Mouse (Mus musculus): Measurements from ENCODE around the gene Arglu1. TPM values are rescaled to one million over a fixed set of nuclear protein-coding genes. Genes with fewer than 3 reads are reported as not detected.
A peak's percentile ranks its signal among the peaks of the same experiment; 100 is the strongest.

The Arglu1 gene
- polyA plus RNA-seq, 1 experiment from 2014 or later, result 155 TPM

DNA sequence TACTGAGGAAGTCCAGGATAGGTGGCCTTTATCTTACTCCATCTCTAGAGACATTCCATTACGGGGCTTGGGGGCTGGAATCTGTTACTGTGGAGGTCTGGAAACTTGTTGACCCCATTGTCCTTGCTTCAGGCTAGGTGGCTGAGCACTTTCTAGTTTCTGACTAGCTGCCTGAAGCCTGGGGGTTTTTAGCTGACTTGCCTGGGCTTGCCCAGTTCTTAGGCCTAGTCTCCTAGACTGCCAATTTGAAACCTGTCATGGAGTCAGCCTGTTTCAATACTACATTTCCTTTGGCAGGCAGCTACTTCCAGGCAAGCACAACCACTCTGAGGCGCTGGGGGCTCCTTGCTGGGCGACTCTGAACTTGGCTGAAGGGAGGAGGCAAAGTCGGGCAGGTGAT lies 9.9 kb upstream of the Arglu1 start:
- H3K36me3 ChIP-seq (replicated peaks; ENCODE audit: control insufficient read depth, insufficient read depth), result no peaks in the 10 kb centered on the region
- WGBS, result 84% methylated on average over 4 of the region's 4 CpGs
- H3K27me3 ChIP-seq (ENCODE audit: control insufficient read depth, insufficient read depth, low read length), result no peaks in the 10 kb centered on the region
- DNase-seq (ENCODE audit: low spot score) (no peak), ATAC-seq (ENCODE audit: low FRiP score) (no peak)
- H3K9me3 ChIP-seq (ENCODE audit: control insufficient read depth, low read length), result no peaks in the 10 kb centered on the region
- H3K4me1 ChIP-seq (replicated peaks; ENCODE audit: control insufficient read depth, insufficient read depth, low read length), result no peaks in the 10 kb centered on the region
- no peak overlapping the region for H3K9ac ChIP-seq
- no peak overlapping the region for H3K4me2 ChIP-seq (replicated peaks)
- H3K27ac ChIP-seq, result no peak overlapping the region
- no peak overlapping the region for H3K4me3 ChIP-seq (replicated peaks; ENCODE audit: low read length)

- no peaks in the 10 kb centered on the region for H3K27me3 ChIP-seq (ENCODE audit: control insufficient read depth, insufficient read depth, low read length)
- H3K4me2 ChIP-seq (replicated peaks), result peak overlapping the region; percentile 90
- H3K36me3 ChIP-seq (replicated peaks; ENCODE audit: control insufficient read depth, insufficient read depth), result no peaks in the 10 kb centered on the region
- peak overlapping the region; percentile 96 for H3K27ac ChIP-seq
- no peaks in the 10 kb centered on the region for H3K9me3 ChIP-seq (ENCODE audit: control insufficient read depth, low read length)
- WGBS, result 2% methylated on average over 64 of the region's 68 CpGs
- H3K4me3 ChIP-seq (replicated peaks; ENCODE audit: low read length), result peak overlapping the region; percentile 66
- peaks cover 40% of the 10 kb centered on the region for H3K4me1 ChIP-seq (replicated peaks; ENCODE audit: control insufficient read depth, insufficient read depth, low read length)
- DNase-seq (ENCODE audit: low spot score), result peak; percentile 67
- ATAC-seq (ENCODE audit: low FRiP score), result peak; percentile 75
- peak overlapping the region; percentile 93 for H3K9ac ChIP-seq
Measured at GRCm38 (mm10) chr8:8689454-8690145, 721 bp downstream of the Arglu1 start.

DNA sequence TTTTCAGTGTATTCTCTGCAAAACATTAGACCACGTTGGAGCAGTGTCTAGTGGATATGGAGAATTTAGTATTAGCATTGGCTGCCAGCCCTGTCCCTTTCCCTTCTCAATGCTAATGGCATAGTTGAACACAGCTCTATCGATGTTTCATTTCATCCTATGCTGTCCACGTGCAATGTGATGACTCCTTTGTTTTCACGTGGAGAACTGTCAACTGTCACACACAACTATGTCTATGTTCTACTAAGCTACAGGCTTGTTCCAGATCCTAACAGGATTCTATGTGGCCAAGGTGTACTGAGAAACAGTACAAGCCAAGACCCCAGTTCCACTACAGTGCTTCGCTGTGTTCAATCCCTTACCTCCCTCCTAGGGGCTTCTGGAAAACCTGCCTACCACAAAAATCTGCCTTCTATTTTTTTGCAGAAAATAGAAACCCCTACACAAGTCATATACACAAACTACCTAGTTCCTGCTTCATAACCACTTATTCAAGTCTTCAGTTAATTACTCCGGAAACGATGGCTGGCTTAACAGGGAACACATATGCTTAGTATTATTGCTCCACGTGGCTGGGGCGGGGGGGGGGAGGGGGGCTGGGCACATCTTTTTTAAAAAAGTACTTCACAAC lies 1.4 kb downstream of the Arglu1 start:
- H3K4me2 ChIP-seq (replicated peaks), result peak overlapping the region; percentile 90
- H3K27ac ChIP-seq, result no peak overlapping the region
- peaks cover 40% of the 10 kb centered on the region for H3K4me1 ChIP-seq (replicated peaks; ENCODE audit: control insufficient read depth, insufficient read depth, low read length)
- peak overlapping the region; percentile 66 for H3K4me3 ChIP-seq (replicated peaks; ENCODE audit: low read length)
- WGBS, result 7% methylated on average over 9 of the region's 9 CpGs
- no peaks in the 10 kb centered on the region for H3K9me3 ChIP-seq (ENCODE audit: control insufficient read depth, low read length)
- H3K9ac ChIP-seq, result peak overlapping the region; percentile 93
- ATAC-seq (ENCODE audit: low FRiP score) (no peak), DNase-seq (ENCODE audit: low spot score) (no peak)
- H3K27me3 ChIP-seq (ENCODE audit: control insufficient read depth, insufficient read depth, low read length), result no peaks in the 10 kb centered on the region
- H3K36me3 ChIP-seq (replicated peaks; ENCODE audit: control insufficient read depth, insufficient read depth), result no peaks in the 10 kb centered on the region

GRCm38 (mm10) chr8:8685517-8685916 lies 4.8 kb downstream of the Arglu1 start:
- no peak for ATAC-seq (ENCODE audit: low FRiP score)
- Histone ChIP-seq H3K36me3 (replicated peaks; ENCODE audit: control insufficient read depth, insufficient read depth) (peaks cover 29% of the 10 kb centered on the region), H3K9ac (no peak overlapping the region), H3K4me2 (replicated peaks) (no peak overlapping the region), H3K4me1 (replicated peaks; ENCODE audit: control insufficient read depth, insufficient read depth, low read length) (peaks cover 40% of the 10 kb centered on the region), H3K9me3 (ENCODE audit: control insufficient read depth, low read length) (no peaks in the 10 kb centered on the region), H3K4me3 (replicated peaks; ENCODE audit: low read length) (no peak overlapping the region), H3K27me3 (ENCODE audit: control insufficient read depth, insufficient read depth, low read length) (no peaks in the 10 kb centered on the region), H3K27ac (no peak overlapping the region)
- no peak for DNase-seq (ENCODE audit: low spot score)
- WGBS, result 91% methylated on average over 2 of the region's 2 CpGs

DNA sequence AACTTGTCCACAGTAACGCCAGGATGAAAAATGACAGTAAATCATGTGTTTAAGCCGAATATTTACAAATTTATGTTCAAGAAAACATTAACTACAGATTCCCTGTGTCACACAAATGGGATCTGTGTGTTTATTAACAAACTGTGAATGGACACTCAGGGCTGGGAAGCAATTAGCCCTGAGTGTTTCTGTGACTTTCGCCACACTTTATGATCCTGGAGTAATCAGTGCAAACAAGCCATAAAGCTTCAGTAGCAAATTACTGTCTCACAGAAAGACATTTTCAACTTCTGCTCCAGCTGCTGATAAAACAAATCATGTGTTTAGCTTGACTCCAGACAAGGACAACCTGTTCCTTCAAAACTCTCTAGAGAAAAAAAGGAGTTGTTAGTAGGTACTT lies 7.6 kb downstream of the Arglu1 start:
- H3K27me3 ChIP-seq (ENCODE audit: control insufficient read depth, insufficient read depth, low read length), result no peaks in the 10 kb centered on the region
- peaks cover 24% of the 10 kb centered on the region for H3K4me1 ChIP-seq (replicated peaks; ENCODE audit: control insufficient read depth, insufficient read depth, low read length)
- H3K4me2 ChIP-seq (replicated peaks), result no peak overlapping the region
- H3K9me3 ChIP-seq (ENCODE audit: control insufficient read depth, low read length), result no peaks in the 10 kb centered on the region
- H3K27ac ChIP-seq, result no peak overlapping the region
- ATAC-seq (ENCODE audit: low FRiP score) (no peak), DNase-seq (ENCODE audit: low spot score) (no peak)
- peaks cover 56% of the 10 kb centered on the region for H3K36me3 ChIP-seq (replicated peaks; ENCODE audit: control insufficient read depth, insufficient read depth)
- H3K4me3 ChIP-seq (replicated peaks; ENCODE audit: low read length), result no peak overlapping the region
- WGBS, result 87% methylated on average over 3 of the region's 3 CpGs
- H3K9ac ChIP-seq, result no peak overlapping the region

GRCm38 (mm10) chr8:8678236-8678635 lies 12.1 kb downstream of the Arglu1 start:
- H3K27me3 ChIP-seq (ENCODE audit: control insufficient read depth, insufficient read depth, low read length), result no peaks in the 10 kb centered on the region
- no peak for DNase-seq (ENCODE audit: low spot score)
- no peak for ATAC-seq (ENCODE audit: low FRiP score)
- H3K4me1 ChIP-seq (replicated peaks; ENCODE audit: control insufficient read depth, insufficient read depth, low read length), result no peaks in the 10 kb centered on the region
- no peaks in the 10 kb centered on the region for H3K9me3 ChIP-seq (ENCODE audit: control insufficient read depth, low read length)
- H3K36me3 ChIP-seq (replicated peaks; ENCODE audit: control insufficient read depth, insufficient read depth), result peaks cover 66% of the 10 kb centered on the region
- H3K27ac ChIP-seq, result no peak overlapping the region
- H3K4me3 ChIP-seq (replicated peaks; ENCODE audit: low read length), result no peak overlapping the region
- H3K9ac ChIP-seq, result no peak overlapping the region
- H3K4me2 ChIP-seq (replicated peaks), result no peak overlapping the region
- WGBS, result 85% methylated on average over 3 of the region's 3 CpGs

DNA sequence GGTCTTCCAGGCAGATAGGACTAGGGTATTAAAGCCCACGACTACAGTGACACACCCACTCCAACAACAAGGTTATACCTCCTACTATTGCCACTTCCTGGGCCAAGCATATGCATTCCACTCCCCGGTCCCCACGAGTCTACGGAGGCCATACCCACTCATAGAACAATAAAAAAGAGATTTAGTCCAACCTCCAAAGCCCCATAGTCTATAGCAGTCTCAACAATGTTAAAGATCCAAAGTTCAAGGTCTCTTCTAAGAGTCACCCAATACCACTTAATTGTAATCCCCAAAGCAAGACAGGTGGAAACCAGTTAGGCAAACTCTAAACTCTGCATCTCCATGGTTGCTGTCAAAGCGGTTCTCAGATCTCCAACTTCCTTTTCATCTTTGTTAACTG lies 15.5 kb downstream of the Arglu1 start:
- no peak overlapping the region for H3K4me3 ChIP-seq (replicated peaks; ENCODE audit: low read length)
- H3K9ac ChIP-seq, result no peak overlapping the region
- peaks cover 49% of the 10 kb centered on the region for H3K36me3 ChIP-seq (replicated peaks; ENCODE audit: control insufficient read depth, insufficient read depth)
- no peaks in the 10 kb centered on the region for H3K9me3 ChIP-seq (ENCODE audit: control insufficient read depth, low read length)
- no peak for DNase-seq (ENCODE audit: low spot score)
- H3K4me1 ChIP-seq (replicated peaks; ENCODE audit: control insufficient read depth, insufficient read depth, low read length), result no peaks in the 10 kb centered on the region
- H3K27ac ChIP-seq, result no peak overlapping the region
- H3K27me3 ChIP-seq (ENCODE audit: control insufficient read depth, insufficient read depth, low read length), result no peaks in the 10 kb centered on the region
- ATAC-seq (ENCODE audit: low FRiP score), result no peak
- no peak overlapping the region for H3K4me2 ChIP-seq (replicated peaks)
- WGBS, result 95% methylated on average over 5 of the region's 5 CpGs

GRCm38 (mm10) chr8:8661759-8662138 lies 28.6 kb downstream of the Arglu1 start:
- ATAC-seq (ENCODE audit: low FRiP score) (peak; percentile 6; the same call in 1 of the 2 replicates), DNase-seq (ENCODE audit: low spot score) (peak; percentile 98)
- Histone ChIP-seq H3K27me3 (ENCODE audit: control insufficient read depth, insufficient read depth, low read length) (no peaks in the 10 kb centered on the region), H3K36me3 (replicated peaks; ENCODE audit: control insufficient read depth, insufficient read depth) (peaks cover 9% of the 10 kb centered on the region), H3K4me1 (replicated peaks; ENCODE audit: control insufficient read depth, insufficient read depth, low read length) (peaks cover 11% of the 10 kb centered on the region), H3K9ac (peak overlapping the region; percentile 59), H3K9me3 (ENCODE audit: control insufficient read depth, low read length) (no peaks in the 10 kb centered on the region), H3K4me2 (replicated peaks) (peak overlapping the region; percentile 86), H3K4me3 (replicated peaks; ENCODE audit: low read length) (peak overlapping the region; percentile 85), H3K27ac (peak overlapping the region; percentile 90)
- WGBS, result under 1% methylated on average over 23 of the region's 23 CpGs

- peak; percentile 95 for ATAC-seq (ENCODE audit: low FRiP score)
- DNase-seq (ENCODE audit: low spot score), result peak; percentile 95
- Histone ChIP-seq H3K4me2 (replicated peaks) (peak within 1 kb of the TSS; percentile 86), H3K27ac (peak within 1 kb of the TSS; percentile 90), H3K4me1 (replicated peaks; ENCODE audit: control insufficient read depth, insufficient read depth, low read length) (peaks cover 14% of the 10 kb centered on the region), H3K9ac (peak within 1 kb of the TSS; percentile 92), H3K27me3 (ENCODE audit: control insufficient read depth, insufficient read depth, low read length) (no peaks in the 10 kb centered on the region), H3K4me3 (replicated peaks; ENCODE audit: low read length) (peak within 1 kb of the TSS; percentile 85), H3K36me3 (replicated peaks; ENCODE audit: control insufficient read depth, insufficient read depth) (peaks cover 4% of the 10 kb centered on the region), H3K9me3 (ENCODE audit: control insufficient read depth, low read length) (no peaks in the 10 kb centered on the region)
- under 1% methylated on average over 68 of the region's 70 CpGs for WGBS
Measured at GRCm38 (mm10) chr8:8661103-8661758, 29.1 kb downstream of the Arglu1 start, which contains the start of gene Efnb2. Gene Efnb2 (minus strand): TSS chr8:8661242.

Measured in hindbrain, embryonic 14.5 days (tissue).